Mouse (Mus musculus): ENCODE measurements around the gene Vegfd. TPM values are rescaled to one million over a fixed set of nuclear protein-coding genes. Genes with fewer than 3 reads are reported as not detected.

Vegfd gene
- polyA plus RNA-seq, 1 experiment, result 0.49 TPM

DNA sequence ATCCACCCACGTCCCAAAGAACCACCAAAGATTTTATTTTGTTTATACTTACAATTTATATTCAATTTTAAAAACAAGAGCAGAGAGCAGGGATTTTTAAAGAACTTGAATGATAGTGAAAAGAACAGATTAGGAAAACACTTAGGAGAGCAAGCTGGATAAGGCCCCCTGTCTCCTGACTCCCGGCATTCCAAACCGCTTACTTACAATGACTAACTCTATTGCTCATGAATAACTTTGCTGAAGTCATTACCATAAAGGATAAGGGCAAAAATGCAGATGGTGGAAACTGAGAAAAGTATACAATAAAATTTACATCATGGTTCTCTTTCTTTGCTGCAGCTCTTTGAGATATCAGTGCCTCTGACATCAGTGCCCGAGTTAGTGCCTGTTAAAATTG lies 20.9 kb downstream of the Vegfd start:
- no peak for TF ChIP-seq CTCF (IDR thresholded peaks at IDR 0.05; ENCODE audit: borderline replicate concordance, control insufficient read depth, extremely low read depth, insufficient read depth, low read length, poor library complexity)
- TF ChIP-seq POLR2A (IDR thresholded peaks at IDR 0.05; ENCODE audit: control insufficient read depth, extremely low read depth, insufficient read depth, low read length, poor library complexity), result no peak
- Histone ChIP-seq H3K27ac (ENCODE audit: control insufficient read depth, insufficient read depth, low read length) (no peak overlapping the region), H3K4me1 (replicated peaks; ENCODE audit: control insufficient read depth, insufficient read depth, low read length) (no peaks in the 10 kb centered on the region), H3K36me3 (ENCODE audit: control insufficient read depth, insufficient read depth, low read length) (no peaks in the 10 kb centered on the region), H3K27me3 (ENCODE audit: control insufficient read depth, insufficient read depth, low read length) (no peaks in the 10 kb centered on the region), H3K4me3 (ENCODE audit: control insufficient read depth, insufficient read depth, low read length) (no peak overlapping the region)
- DNase-seq, result no peak
- 87% methylated on average over 4 of the region's 4 CpGs for WGBS

DNA sequence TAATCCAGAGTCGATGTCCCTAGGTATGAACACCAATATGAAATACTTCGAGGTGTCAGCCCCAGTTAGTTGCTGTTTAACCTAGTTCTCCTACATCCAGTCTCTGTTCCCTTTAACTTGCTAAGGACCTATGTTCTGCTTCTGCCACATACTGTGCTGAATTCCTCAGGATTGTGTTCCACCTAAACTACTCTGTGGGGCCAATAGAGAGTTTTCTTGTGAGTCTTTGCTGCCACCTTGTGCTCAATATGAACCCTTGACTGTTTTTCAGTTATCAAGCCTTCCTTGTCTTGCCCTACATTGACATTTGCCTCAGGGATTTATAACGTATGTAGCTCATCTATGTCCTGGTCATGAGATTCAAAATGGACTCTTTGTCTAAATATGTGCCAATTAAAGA lies 25.3 kb downstream of the Vegfd start:
- TF ChIP-seq POLR2A (IDR thresholded peaks at IDR 0.05; ENCODE audit: control insufficient read depth, extremely low read depth, insufficient read depth, low read length, poor library complexity) (no peak), CTCF (IDR thresholded peaks at IDR 0.05; ENCODE audit: borderline replicate concordance, control insufficient read depth, extremely low read depth, insufficient read depth, low read length, poor library complexity) (no peak)
- whole genome bisulfite sequencing, result 59% methylated on average over 3 of the region's 3 CpGs
- DNase-seq, result no peak
- no peak overlapping the region for H3K4me3 ChIP-seq (ENCODE audit: control insufficient read depth, insufficient read depth, low read length)
- no peak overlapping the region for H3K27ac ChIP-seq (ENCODE audit: control insufficient read depth, insufficient read depth, low read length)
- no peaks in the 10 kb centered on the region for H3K27me3 ChIP-seq (ENCODE audit: control insufficient read depth, insufficient read depth, low read length)
- H3K36me3 ChIP-seq (ENCODE audit: control insufficient read depth, insufficient read depth, low read length), result no peaks in the 10 kb centered on the region
- H3K4me1 ChIP-seq (replicated peaks; ENCODE audit: control insufficient read depth, insufficient read depth, low read length), result no peaks in the 10 kb centered on the region

DNA sequence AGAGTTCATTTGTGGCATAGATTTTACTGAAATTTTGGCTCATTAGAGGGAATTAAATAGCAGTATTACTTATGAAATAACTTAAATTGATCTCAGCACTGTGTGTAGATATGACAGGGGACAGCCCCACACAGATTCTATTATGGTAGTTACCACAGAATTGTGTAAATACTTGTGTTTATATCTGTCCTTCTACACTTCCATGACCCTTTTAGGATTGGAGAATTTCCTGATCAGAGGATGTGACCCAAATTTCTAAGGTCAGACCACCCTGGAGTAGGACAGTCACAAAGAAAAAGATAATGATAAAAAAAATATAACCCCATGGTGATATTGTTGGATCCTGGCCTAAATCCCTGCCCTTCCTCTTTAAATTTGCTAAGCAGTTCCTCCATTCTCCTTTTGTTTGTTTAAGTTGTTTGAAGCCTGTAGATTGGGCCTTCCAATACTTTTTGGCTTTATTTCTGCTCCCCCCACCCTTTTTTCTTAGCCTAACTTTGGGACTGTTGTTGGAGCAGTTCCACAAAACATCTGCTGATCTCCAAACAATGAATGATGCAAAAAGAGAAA lies 32.0 kb downstream of the Vegfd start:
- no peak for DNase-seq

DNA sequence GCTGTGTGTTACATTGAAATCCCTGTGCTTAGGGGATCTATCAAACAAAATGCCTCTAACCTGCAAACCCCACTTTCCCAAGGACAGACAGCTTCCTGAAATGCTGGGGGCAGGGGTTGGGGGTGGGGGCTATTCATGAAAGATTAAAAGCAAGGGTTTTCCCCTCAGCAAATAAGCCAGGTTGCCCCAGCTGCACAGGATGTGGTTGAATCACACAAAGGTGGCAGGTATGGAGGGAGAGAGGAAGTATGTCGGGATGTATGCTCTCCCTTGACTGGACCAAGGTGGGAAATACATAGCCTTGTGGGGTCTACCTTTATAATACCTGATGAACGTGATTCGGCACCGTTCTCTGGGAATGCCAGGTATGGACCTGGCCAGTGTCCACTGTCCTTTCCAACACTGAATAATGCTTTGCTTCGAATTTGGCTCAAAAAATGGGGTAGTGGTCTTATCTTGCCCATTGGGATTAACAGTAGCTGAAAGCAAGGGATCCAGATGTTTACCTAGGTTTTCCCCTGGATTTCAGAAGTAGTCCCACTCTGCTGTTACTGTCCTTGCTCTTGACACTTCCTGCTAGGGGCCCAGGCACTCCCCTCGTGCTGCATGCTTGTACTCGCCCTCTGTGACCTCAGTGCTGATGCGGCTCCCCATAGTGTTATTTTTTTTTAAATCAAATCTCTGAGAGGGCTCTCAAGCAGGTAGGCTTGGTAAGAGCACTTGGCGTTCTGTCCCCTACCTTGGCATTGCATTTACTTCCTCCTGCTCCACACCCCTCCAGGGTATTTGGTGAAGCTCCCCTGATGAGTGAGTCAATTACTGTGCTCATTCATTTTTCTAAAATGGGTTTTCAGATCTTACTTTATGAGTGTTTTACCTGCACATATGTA lies 33.2 kb downstream of the Vegfd start:
- TF ChIP-seq POLR2A (IDR thresholded peaks at IDR 0.05; ENCODE audit: control insufficient read depth, extremely low read depth, insufficient read depth, low read length, poor library complexity), result no peak
- no peak for TF ChIP-seq CTCF (IDR thresholded peaks at IDR 0.05; ENCODE audit: borderline replicate concordance, control insufficient read depth, extremely low read depth, insufficient read depth, low read length, poor library complexity)
- no peaks in the 10 kb centered on the region for H3K27me3 ChIP-seq (ENCODE audit: control insufficient read depth, insufficient read depth, low read length)
- WGBS, result 49% methylated on average over 9 of the region's 9 CpGs
- no peaks in the 10 kb centered on the region for H3K36me3 ChIP-seq (ENCODE audit: control insufficient read depth, insufficient read depth, low read length)
- no peak overlapping the region for H3K4me3 ChIP-seq (ENCODE audit: control insufficient read depth, insufficient read depth, low read length)
- DNase-seq, result peak; percentile 35
- peaks cover 13% of the 10 kb centered on the region for H3K4me1 ChIP-seq (replicated peaks; ENCODE audit: control insufficient read depth, insufficient read depth, low read length)
- H3K27ac ChIP-seq (ENCODE audit: control insufficient read depth, insufficient read depth, low read length), result peak overlapping the region; percentile 59

More for the DNA sequence above, 32.0 kb downstream of the Vegfd start:
- no peak for TF ChIP-seq POLR2A (IDR thresholded peaks at IDR 0.05; ENCODE audit: control insufficient read depth, extremely low read depth, insufficient read depth, low read length, poor library complexity)
- no peak for TF ChIP-seq CTCF (IDR thresholded peaks at IDR 0.05; ENCODE audit: borderline replicate concordance, control insufficient read depth, extremely low read depth, insufficient read depth, low read length, poor library complexity)
- Histone ChIP-seq H3K27ac (ENCODE audit: control insufficient read depth, insufficient read depth, low read length) (no peak overlapping the region), H3K27me3 (ENCODE audit: control insufficient read depth, insufficient read depth, low read length) (no peaks in the 10 kb centered on the region), H3K36me3 (ENCODE audit: control insufficient read depth, insufficient read depth, low read length) (no peaks in the 10 kb centered on the region), H3K4me3 (ENCODE audit: control insufficient read depth, insufficient read depth, low read length) (no peak overlapping the region), H3K4me1 (replicated peaks; ENCODE audit: control insufficient read depth, insufficient read depth, low read length) (peaks cover 13% of the 10 kb centered on the region)

DNA sequence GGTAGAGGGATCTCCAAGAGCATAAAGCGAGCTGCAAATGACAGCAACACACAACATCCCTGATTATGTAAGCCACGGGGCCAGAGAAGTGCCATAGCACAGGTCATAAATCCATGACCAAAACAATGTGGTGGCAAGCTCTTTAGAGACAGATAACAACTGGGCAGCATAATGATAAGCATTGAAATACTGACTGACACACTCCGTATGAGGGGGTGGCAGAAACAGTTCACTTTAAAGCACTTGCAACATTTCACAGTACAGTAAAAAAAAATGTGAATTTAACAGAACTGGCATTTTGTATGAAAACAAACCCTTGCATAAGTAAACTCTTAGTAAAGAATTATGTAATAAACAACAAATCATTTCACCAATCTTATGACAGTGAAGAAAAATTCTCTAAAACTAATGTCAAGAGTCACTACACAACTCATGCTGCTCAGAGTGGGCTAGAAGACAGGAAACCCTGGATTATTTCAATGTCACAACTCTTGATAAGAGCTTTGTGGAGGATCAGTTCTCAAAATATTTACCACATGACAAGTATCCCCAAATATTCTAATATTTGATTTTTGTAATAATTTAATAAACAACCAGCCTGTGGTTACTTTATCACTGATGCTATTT lies 35.2 kb downstream of the Vegfd start:
- no peak overlapping the region for H3K27ac ChIP-seq (ENCODE audit: control insufficient read depth, insufficient read depth, low read length)

DNA sequence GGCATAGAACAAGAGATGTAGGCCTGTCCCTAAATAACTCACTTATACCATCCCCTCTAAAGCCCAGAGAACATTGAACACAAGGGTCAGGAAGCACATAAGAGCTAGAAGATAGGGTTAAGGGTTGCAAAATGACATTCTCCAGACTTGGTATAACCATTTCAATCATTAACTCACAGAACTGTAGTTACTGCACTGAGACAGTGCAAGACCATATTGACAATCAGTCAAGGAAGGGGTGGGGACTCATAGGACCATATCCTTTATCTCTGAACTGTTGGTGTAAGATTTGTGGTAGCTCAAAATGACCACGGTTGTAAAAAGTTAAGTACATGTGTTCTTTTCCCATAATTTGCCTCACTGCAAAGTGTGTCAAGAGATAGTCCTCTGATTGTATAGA lies 37.4 kb downstream of the Vegfd start:
- H3K4me3 ChIP-seq (ENCODE audit: control insufficient read depth, insufficient read depth, low read length), result no peak overlapping the region
- DNase-seq, result no peak
- peaks cover 13% of the 10 kb centered on the region for H3K4me1 ChIP-seq (replicated peaks; ENCODE audit: control insufficient read depth, insufficient read depth, low read length)
- TF ChIP-seq CTCF (IDR thresholded peaks at IDR 0.05; ENCODE audit: borderline replicate concordance, control insufficient read depth, extremely low read depth, insufficient read depth, low read length, poor library complexity) (no peak), POLR2A (IDR thresholded peaks at IDR 0.05; ENCODE audit: control insufficient read depth, extremely low read depth, insufficient read depth, low read length, poor library complexity) (no peak)
- no peaks in the 10 kb centered on the region for H3K36me3 ChIP-seq (ENCODE audit: control insufficient read depth, insufficient read depth, low read length)
- 89% methylated on average over 1 of the region's 1 CpGs for WGBS
- H3K27ac ChIP-seq (ENCODE audit: control insufficient read depth, insufficient read depth, low read length), result no peak overlapping the region
- H3K27me3 ChIP-seq (ENCODE audit: control insufficient read depth, insufficient read depth, low read length), result no peaks in the 10 kb centered on the region

More for the DNA sequence above, 35.2 kb downstream of the Vegfd start:
- TF ChIP-seq CTCF (IDR thresholded peaks at IDR 0.05; ENCODE audit: borderline replicate concordance, control insufficient read depth, extremely low read depth, insufficient read depth, low read length, poor library complexity) (no peak), POLR2A (IDR thresholded peaks at IDR 0.05; ENCODE audit: control insufficient read depth, extremely low read depth, insufficient read depth, low read length, poor library complexity) (no peak)
- DNase-seq, result no peak
- Histone ChIP-seq H3K36me3 (ENCODE audit: control insufficient read depth, insufficient read depth, low read length) (no peaks in the 10 kb centered on the region), H3K27me3 (ENCODE audit: control insufficient read depth, insufficient read depth, low read length) (no peaks in the 10 kb centered on the region), H3K4me3 (ENCODE audit: control insufficient read depth, insufficient read depth, low read length) (no peak overlapping the region), H3K4me1 (replicated peaks; ENCODE audit: control insufficient read depth, insufficient read depth, low read length) (peaks cover 13% of the 10 kb centered on the region)
- WGBS, result 89% methylated on average over 3 of the region's 3 CpGs
